Mouse (Mus musculus) neural tube, embryonic 15.5 days (tissue): ENCODE measurements around the gene Saysd1. TPM values are rescaled to one million over a fixed set of nuclear protein-coding genes. Genes with fewer than 3 reads are reported as not detected.
A peak's percentile ranks its signal among the peaks of the same experiment; 100 is the strongest.

Source experiments
- ATAC-seq: fragments of 200-750 bp; cut with Nextera tagmentation; 2 replicates; pipeline ENCODE4 v1.8.0; 2017; ENCODE audit warnings: mild to moderate bottlenecking, moderate TSS enrichment, moderate library complexity; ENCODE audit not compliant: low FRiP score
- H3K27ac ChIP-seq: fragments of 300-500 bp; sonication (generic); replicated peaks from 2 replicates; pipeline ENCODE4 v1.5.1; 2015; ENCODE audit warnings: mild to moderate bottlenecking, inconsistent platforms
- H3K27me3 ChIP-seq: fragments of 300-500 bp; sonication (generic); replicated peaks from 2 replicates; pipeline ENCODE4 v1.6.1; 2015; ENCODE audit warnings: inconsistent platforms
- H3K36me3 ChIP-seq: fragments of 300-500 bp; sonication (generic); 2 replicates; pipeline ENCODE4 v1.6.1; 2015; ENCODE audit warnings: inconsistent platforms
- H3K4me1 ChIP-seq: fragments of 300-500 bp; sonication (generic); 2 replicates; pipeline ENCODE4 v1.6.1; 2015; ENCODE audit warnings: inconsistent platforms
- H3K4me2 ChIP-seq: fragments of 300-500 bp; sonication (generic); 2 replicates; pipeline ENCODE4 v1.6.1; 2015; ENCODE audit warnings: inconsistent platforms, mild to moderate bottlenecking, moderate library complexity
- H3K4me3 ChIP-seq: fragments of 300-500 bp; sonication (generic); replicated peaks from 2 replicates; pipeline ENCODE4 v1.5.1; 2015; ENCODE audit warnings: mild to moderate bottlenecking, inconsistent platforms
- H3K9ac ChIP-seq: fragments of 300-500 bp; sonication (generic); replicated peaks from 2 replicates; pipeline ENCODE4 v1.6.1; 2015; ENCODE audit warnings: mild to moderate bottlenecking, inconsistent platforms
- H3K9me3 ChIP-seq: fragments of 300-500 bp; sonication (generic); replicated peaks from 2 replicates; pipeline ENCODE4 v1.6.1; 2016; ENCODE audit warnings: inconsistent platforms
- WGBS: fragments of 180-500 bp; shearing (Covaris S2); methylation state at CpG from one replicate; pipeline ENCODE4 v1.1.7; 2015; ENCODE audit warnings: mixed read lengths; 5-methylcytosine and 5-hydroxymethylcytosine counted together
- polyA plus RNA-seq: library from polyadenylated mRNA; unstranded; fragments of >200 nt; fragmentation: Nextera tagmentation; extraction: Ambion mirVana; gene quantifications from 2 replicates; pipeline ENCODE4 v1.2.1, GENCODE M21; 2015

The Saysd1 gene
- polyA plus RNA-seq, 1 experiment from 2014 or later = 11.9 TPM

DNA sequence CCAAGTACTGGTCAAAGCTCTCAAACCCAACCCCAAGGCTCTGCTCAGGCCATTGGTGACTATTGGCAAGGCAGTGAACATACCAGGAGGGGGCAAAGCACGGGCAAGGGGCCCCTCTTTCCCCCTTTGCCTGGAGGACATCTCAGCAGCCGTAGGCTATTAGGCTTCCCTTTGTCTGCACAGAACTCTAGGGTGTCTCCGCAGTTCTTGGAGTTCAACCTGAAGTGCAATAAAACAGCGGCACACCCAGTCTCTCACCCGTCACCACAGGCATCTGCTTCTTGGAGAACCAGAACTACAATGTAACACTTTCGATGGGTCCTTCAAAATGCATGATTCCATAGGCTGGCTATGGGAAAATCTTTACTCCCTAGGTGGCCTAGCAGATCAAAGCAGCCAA, 10.2 kb downstream of the Saysd1 start:
- H3K4me1 ChIP-seq = no peaks in the 10 kb centered on the region
- no peaks in the 10 kb centered on the region for H3K36me3 ChIP-seq
- no peak overlapping the region for H3K27ac ChIP-seq
- no peak overlapping the region for H3K4me3 ChIP-seq
- H3K27me3 ChIP-seq = no peaks in the 10 kb centered on the region
- 73% methylated on average over 6 of the region's 6 CpGs for WGBS
- no peaks in the 10 kb centered on the region for H3K9me3 ChIP-seq
- no peak overlapping the region for H3K9ac ChIP-seq
- H3K4me2 ChIP-seq = no peak overlapping the region
- no peak for ATAC-seq

DNA sequence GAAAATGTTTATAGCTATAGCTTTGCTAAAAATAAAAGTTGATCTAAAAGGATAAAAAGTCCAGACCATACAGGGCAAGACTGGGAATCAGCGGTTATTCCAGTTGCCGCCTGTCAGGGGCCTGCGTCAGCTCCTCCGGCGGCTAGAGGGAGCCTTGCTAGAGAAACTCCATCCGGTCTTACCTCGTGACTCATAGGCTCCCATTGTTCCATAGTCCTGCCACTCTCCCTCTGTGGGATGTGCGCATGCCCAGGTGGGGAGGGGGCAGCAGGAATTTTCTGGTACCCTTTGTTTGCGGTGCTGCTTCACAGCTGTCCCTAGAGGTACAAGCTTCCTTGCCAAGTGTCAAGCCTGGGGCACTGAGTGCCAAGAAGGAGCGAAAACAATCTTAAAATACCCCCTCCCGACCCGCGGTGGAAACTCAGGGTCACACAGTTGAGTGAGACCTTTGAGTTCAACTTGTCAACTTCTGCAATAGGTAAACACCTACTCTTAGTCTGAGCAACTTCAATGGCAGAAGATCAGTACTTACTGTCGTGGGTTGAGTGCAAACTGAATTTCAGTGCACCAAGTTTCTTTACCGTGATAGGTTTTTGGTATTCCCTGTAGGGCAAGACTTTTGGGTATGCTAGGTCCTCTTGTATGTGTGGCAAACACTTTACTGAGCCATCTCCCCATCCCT, 10.8 kb downstream of the Saysd1 start:
- ATAC-seq = no peak
- Histone ChIP-seq H3K27me3 (no peaks in the 10 kb centered on the region), H3K4me3 (no peak overlapping the region), H3K9me3 (no peaks in the 10 kb centered on the region), H3K36me3 (no peaks in the 10 kb centered on the region), H3K27ac (no peak overlapping the region), H3K4me2 (no peak overlapping the region), H3K9ac (no peak overlapping the region), H3K4me1 (no peaks in the 10 kb centered on the region)
- WGBS = 85% methylated on average over 15 of the region's 15 CpGs

DNA sequence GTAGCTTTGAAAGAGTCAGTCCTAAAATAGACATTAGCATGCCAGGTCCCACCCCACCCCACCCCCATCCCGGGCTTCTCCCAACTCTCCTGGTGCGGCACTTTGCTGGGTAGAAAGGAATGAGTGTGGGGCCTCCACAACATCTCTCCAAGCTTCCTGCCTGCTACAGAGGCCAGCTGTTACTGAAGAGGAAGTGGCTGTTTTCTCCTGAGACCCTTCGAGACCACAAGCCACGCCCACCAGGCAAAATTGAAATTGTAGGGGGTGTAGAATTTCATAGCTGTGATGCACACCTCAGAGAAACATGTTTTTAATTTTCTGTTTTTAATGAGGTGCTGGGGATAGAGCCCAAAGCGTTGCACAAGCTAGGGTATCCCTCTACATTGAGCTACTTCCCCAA, 17.5 kb downstream of the Saysd1 start:
- ATAC-seq = no peak
- Histone ChIP-seq H3K36me3 (no peaks in the 10 kb centered on the region), H3K9ac (no peak overlapping the region), H3K27me3 (no peaks in the 10 kb centered on the region), H3K4me2 (no peak overlapping the region), H3K4me3 (no peak overlapping the region), H3K4me1 (0 out of 2 replicates have a peak, but pooled peaks cover 2% of the 10 kb centered on the region), H3K9me3 (no peaks in the 10 kb centered on the region), H3K27ac (no peak overlapping the region)
- 85% methylated on average over 5 of the region's 5 CpGs for WGBS

DNA sequence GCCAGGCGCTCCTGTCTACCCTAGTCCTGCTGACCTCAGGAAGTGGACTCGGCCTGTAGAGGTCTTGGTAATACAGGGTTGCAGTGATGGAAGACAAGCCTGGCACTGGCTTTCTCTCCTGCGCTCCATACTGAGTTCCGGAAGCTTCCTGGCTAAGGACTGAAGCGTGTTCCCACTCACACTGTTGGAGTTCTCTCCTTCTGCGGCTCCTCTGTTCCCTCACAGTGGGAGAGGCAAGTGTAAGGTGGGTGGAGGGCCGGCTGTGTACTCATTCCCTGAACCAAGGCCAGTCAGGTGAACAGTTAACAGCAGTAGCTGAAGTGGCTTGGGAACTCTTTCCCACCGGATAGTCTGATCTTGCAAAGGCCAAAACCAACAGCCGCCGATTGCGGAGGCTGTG, 18.3 kb downstream of the Saysd1 start:
- WGBS = 91% methylated on average over 11 of the region's 11 CpGs

DNA sequence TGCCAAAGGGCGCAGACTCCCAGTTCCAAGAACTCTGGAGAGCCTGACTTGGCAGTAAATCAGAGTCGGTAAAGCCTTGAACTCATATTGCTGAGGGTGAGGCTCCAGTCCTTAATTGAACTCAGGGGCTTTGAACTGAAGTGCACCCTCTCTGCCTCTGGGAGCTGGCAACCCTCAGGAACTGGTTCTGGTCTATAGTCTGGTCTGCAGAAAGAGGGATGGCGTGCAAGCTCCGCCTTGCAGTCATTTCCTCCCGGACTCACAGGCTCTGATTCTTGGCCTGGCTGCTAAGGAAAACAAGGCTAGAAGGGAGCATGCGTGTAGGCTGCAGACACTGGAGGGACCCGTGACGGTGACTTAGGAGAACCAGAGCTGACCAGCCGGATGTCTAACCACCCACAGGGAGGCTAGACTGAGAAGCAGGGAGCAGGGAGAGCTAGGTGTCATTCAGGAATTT, 22.2 kb downstream of the Saysd1 start:
- H3K27ac ChIP-seq = no peak overlapping the region
- no peak overlapping the region for H3K4me2 ChIP-seq
- ATAC-seq = no peak
- H3K27me3 ChIP-seq = no peaks in the 10 kb centered on the region; the same call in 1 of the 2 replicates
- no peaks in the 10 kb centered on the region for H3K36me3 ChIP-seq
- no peak overlapping the region for H3K4me3 ChIP-seq
- 0 out of 2 replicates have a peak, but pooled peaks cover 2% of the 10 kb centered on the region for H3K4me1 ChIP-seq
- H3K9me3 ChIP-seq = no peaks in the 10 kb centered on the region
- 61% methylated on average over 9 of the region's 9 CpGs for WGBS
- H3K9ac ChIP-seq = no peak overlapping the region

More for the DNA sequence above, 18.3 kb downstream of the Saysd1 start:
- H3K9ac ChIP-seq = no peak overlapping the region
- no peaks in the 10 kb centered on the region for H3K27me3 ChIP-seq
- no peaks in the 10 kb centered on the region for H3K36me3 ChIP-seq
- ATAC-seq = no peak
- no peak overlapping the region for H3K27ac ChIP-seq
- H3K4me1 ChIP-seq = 0 out of 2 replicates have a peak, but pooled peaks cover 2% of the 10 kb centered on the region
- no peak overlapping the region for H3K4me3 ChIP-seq
- no peak overlapping the region for H3K4me2 ChIP-seq
- H3K9me3 ChIP-seq = no peaks in the 10 kb centered on the region

DNA sequence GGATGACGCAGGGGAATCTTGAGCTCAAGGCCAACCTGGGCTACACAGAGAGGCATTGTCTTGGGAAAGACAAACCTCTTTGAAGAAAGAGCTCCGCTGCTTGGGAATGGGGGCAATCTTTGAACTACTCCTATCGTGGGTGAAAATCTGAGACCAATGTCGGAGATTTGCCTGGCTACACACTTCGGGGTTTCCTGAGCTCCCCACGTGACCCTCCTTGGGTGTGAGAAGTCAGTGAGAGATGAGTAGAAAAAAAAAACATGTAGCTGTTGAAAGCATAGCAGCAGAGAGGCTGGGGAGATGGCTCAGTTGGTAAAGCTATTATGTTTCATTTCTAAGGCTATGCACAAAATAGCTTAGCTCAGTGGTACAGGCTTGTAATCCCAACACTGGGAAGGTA, 23.4 kb downstream of the Saysd1 start:
- H3K9me3 ChIP-seq = no peaks in the 10 kb centered on the region
- H3K4me1 ChIP-seq = 0 out of 2 replicates have a peak, but pooled peaks cover 2% of the 10 kb centered on the region
- H3K4me3 ChIP-seq = no peak overlapping the region
- ATAC-seq = no peak
- no peak overlapping the region for H3K27ac ChIP-seq
- WGBS = 91% methylated on average over 6 of the region's 6 CpGs
- no peaks in the 10 kb centered on the region; the same call in 1 of the 2 replicates for H3K27me3 ChIP-seq
- H3K9ac ChIP-seq = no peak overlapping the region
- no peaks in the 10 kb centered on the region for H3K36me3 ChIP-seq
- H3K4me2 ChIP-seq = no peak overlapping the region

DNA sequence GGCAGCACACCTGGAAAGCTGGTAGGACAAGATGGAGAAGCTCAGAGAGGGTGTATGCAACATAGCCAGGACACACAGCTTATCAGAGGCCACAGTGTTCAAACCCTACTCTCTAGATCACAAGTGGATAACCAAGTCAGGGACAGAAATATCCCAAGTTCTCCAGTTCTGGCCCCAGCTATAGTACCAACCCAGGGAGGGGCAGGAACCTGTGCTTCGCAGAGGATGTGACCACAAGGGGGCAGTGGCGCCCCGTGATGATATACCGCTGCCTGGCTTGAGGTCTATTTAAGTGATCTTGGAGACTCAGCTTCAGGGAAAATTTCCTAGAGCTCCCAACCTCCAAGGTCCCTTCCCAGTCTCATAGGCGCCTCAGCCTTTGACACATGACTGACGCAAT, 24.4 kb downstream of the Saysd1 start:
- Histone ChIP-seq H3K27ac (no peak overlapping the region), H3K36me3 (no peaks in the 10 kb centered on the region), H3K9ac (no peak overlapping the region), H3K4me1 (0 out of 2 replicates have a peak, but pooled peaks cover 2% of the 10 kb centered on the region), H3K27me3 (no peaks in the 10 kb centered on the region; the same call in 1 of the 2 replicates), H3K4me3 (no peak overlapping the region), H3K9me3 (no peaks in the 10 kb centered on the region), H3K4me2 (no peak overlapping the region)
- peak; percentile 69; the same call in 1 of the 2 replicates for ATAC-seq
- WGBS = 8% methylated on average over 6 of the region's 6 CpGs

DNA sequence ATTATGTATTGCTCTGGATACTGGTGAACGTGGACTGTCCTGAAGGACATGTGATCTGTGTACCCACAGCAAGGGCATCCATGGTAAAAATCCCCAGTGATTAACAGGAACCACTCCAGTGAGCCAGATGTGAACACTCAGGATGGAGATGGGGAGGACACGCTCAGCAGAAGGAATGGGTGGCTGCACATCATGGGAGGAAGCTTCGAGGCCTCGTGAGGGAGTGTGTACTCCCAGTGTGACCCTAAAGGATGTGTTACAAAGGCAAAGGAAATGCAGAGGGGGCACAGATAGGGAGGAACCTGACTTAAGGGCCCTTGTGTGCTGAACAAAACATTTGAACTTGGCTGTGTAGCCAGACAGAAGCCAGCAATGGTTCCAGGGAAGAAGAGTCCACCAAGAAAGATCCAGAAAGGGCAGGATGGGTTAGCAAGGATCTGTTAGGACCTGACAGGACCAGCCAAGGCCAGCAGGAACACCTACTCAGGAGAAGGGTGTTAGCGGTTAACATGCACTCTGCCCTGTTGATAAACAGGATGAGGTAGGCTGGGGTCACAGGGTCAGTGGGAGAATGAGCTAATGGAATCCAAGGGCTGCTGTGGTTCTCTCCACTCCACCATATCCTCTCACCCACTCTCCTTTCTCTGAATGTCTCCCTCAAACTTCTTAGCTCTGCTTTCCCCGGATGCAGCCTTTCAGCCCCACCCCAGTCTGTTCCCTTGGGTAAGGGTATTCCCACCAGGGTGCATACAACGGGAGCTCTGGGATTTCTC, 25.0 kb downstream of the Saysd1 start:
- Histone ChIP-seq H3K4me2 (no peak overlapping the region), H3K4me1 (0 out of 2 replicates have a peak, but pooled peaks cover 2% of the 10 kb centered on the region), H3K27me3 (no peaks in the 10 kb centered on the region; the same call in 1 of the 2 replicates), H3K4me3 (no peak overlapping the region), H3K9me3 (no peaks in the 10 kb centered on the region), H3K27ac (no peak overlapping the region), H3K36me3 (no peaks in the 10 kb centered on the region), H3K9ac (no peak overlapping the region)
- 69% methylated on average over 7 of the region's 7 CpGs for WGBS
- no peak; the same call in 1 of the 2 replicates for ATAC-seq

DNA sequence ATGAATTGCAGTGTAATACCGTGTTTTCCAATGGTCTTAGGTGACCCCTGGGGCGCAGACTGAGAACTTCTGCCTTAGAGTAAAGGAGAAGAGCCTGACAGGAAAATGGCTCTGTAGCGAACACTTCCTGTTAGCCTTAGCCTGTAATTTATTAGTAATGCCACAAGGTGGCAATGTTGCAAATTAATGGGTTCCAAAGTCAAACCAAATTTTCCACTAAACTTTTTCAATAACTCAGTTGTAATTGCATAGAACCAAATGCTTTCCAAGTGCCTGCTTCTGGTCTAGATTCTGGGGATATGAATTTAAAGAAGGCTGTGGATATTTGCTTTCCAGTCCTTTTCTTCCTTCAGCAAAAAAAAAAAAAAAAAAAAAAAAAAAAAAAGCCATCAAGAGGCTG, 26.1 kb downstream of the Saysd1 start:
- Histone ChIP-seq H3K27ac (no peak overlapping the region), H3K27me3 (no peaks in the 10 kb centered on the region; the same call in 1 of the 2 replicates), H3K9ac (no peak overlapping the region), H3K4me1 (0 out of 2 replicates have a peak, but pooled peaks cover 2% of the 10 kb centered on the region), H3K9me3 (no peaks in the 10 kb centered on the region), H3K36me3 (no peaks in the 10 kb centered on the region), H3K4me3 (no peak overlapping the region), H3K4me2 (no peak overlapping the region)
- no peak for ATAC-seq
- WGBS = 69% methylated on average over 3 of the region's 3 CpGs

DNA sequence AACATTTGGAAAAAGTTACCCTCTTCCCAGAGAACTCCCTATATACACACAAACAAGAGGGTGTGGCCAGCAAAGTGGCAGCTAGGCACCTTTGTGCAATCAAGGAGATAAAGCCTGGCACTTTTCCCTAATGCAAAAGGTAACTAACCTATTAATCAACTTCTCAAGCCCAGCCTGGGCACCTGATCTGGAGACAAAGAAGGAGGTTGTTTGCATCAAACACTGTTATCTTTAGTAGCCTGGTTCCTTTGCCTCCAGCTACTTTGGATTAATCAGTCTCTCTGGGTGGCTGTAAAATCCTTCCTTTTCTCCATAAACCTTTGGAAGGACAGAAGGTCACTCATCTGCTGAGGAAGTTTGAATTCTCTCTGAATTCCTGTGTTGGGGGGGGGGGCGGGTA, 27.4 kb downstream of the Saysd1 start:
- H3K4me2 ChIP-seq = no peak overlapping the region
- no peaks in the 10 kb centered on the region; the same call in 1 of the 2 replicates for H3K27me3 ChIP-seq
- H3K27ac ChIP-seq = no peak overlapping the region
- H3K36me3 ChIP-seq = no peaks in the 10 kb centered on the region
- H3K4me1 ChIP-seq = no peaks in the 10 kb centered on the region
- no peak overlapping the region for H3K4me3 ChIP-seq
- no peak for ATAC-seq
- 75% methylated on average over 1 of the region's 1 CpGs for WGBS
- H3K9me3 ChIP-seq = no peaks in the 10 kb centered on the region
- no peak overlapping the region for H3K9ac ChIP-seq

DNA sequence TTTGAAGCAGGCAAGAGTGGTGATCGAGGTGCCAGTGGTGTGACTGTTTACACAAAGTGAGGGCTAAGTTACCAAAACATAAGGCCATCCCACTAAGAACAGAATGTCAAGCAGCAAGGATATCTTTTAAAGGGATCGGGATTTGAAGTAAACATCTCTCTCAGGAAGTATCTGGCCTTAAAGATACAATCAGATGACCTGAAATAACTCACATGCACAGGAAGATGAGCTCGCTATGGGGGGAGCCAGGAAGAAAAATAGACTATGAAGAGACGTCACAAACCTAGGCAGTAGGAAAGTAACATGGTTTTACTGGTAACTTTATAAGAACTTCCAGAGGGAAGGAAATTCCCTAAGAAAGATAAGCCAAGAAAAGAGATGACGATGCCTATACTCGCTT, 32.1 kb downstream of the Saysd1 start:
- no peak overlapping the region for H3K4me2 ChIP-seq
- H3K36me3 ChIP-seq = no peaks in the 10 kb centered on the region
- no peaks in the 10 kb centered on the region for H3K4me1 ChIP-seq
- H3K27ac ChIP-seq = no peak overlapping the region
- H3K4me3 ChIP-seq = no peak overlapping the region
- H3K9ac ChIP-seq = no peak overlapping the region
- no peaks in the 10 kb centered on the region for H3K9me3 ChIP-seq
- ATAC-seq = no peak
- WGBS = 86% methylated on average over 6 of the region's 6 CpGs
- H3K27me3 ChIP-seq = no peaks in the 10 kb centered on the region

DNA sequence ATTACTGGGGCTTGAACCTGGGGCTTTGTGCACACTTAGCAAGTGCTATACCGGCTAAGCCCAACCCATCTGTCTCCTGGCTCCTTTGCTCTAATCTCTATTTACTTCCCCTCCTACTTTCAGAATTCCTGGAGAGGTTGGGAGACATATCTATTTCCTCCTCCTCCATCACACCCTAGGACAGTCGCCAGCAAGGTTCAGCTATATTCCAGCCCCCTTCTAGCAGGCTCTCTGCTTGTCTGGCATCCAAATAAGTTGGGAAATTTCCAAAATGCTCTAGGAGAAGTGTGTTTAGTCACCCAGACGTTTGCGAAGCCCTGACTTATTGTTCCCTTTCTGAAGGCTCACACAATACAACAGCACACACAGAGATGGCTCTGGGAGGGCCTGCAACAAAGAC, 35.1 kb downstream of the Saysd1 start:
- H3K36me3 ChIP-seq = no peaks in the 10 kb centered on the region
- H3K9ac ChIP-seq = no peak overlapping the region
- no peaks in the 10 kb centered on the region for H3K9me3 ChIP-seq
- 48% methylated on average over 4 of the region's 4 CpGs for WGBS
- no peaks in the 10 kb centered on the region for H3K4me1 ChIP-seq
- H3K4me3 ChIP-seq = no peak overlapping the region
- ATAC-seq = no peak
- no peak overlapping the region for H3K4me2 ChIP-seq
- no peak overlapping the region for H3K27ac ChIP-seq
- no peaks in the 10 kb centered on the region for H3K27me3 ChIP-seq
